Mouse (Mus musculus) common myeloid progenitor, adult 5-6 weeks (primary cell): ENCODE data around the gene Palm. TPM values are rescaled to one million over a fixed set of nuclear protein-coding genes. Genes with fewer than 3 reads are reported as not detected.

Source experiments
- ATAC-seq: replicated peaks from 2 replicates; pipeline ENCODE4 v1.8.0; 2016; ENCODE audit warnings: low read depth, mild to moderate bottlenecking, moderate TSS enrichment, inconsistent platforms; ENCODE audit not compliant: poor library complexity, severe bottlenecking
- total RNA-seq: library from RNA; stranded (forward); fragments of 200-1000, 187-1606 nt; gene quantifications from 2 replicates; pipeline ENCODE4 v1.2.3, GENCODE M21; 2017

Gene Palm
- total RNA-seq, 1 experiment from 2014 or later, result 21.8 TPM

DNA sequence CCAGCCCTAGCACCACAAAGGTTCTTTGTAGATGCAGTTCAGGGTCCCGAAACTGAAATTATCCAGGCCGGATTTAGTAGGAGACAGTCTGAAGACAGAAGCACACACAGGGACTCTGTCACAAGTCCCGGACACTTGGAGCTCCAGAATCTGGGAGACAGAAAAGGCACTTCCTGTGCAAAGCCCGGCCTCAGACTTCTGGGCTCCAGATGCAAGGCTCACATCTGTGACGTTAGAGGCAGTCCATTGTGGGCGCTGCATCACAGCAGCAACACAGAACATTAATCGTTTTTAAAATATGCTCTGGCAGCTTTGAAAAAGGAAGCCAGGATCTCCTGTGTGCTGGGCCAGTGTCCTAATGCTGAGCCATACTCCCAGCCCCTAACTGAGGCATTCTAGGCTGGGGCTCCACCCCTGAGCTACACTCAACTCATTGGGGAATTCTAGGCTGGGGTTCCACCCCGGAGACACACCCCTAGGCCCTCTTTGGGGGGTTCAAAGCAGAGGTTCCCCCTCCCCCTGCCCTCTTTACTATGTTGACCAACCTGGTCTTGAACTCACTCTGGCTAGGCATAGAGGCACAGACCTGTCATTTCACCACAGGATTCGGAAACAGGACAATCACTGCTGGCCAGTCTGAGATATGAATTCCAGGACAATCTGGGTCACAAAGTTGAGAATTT is 58.9 kb downstream of the Palm start:
- no peak for ATAC-seq

DNA sequence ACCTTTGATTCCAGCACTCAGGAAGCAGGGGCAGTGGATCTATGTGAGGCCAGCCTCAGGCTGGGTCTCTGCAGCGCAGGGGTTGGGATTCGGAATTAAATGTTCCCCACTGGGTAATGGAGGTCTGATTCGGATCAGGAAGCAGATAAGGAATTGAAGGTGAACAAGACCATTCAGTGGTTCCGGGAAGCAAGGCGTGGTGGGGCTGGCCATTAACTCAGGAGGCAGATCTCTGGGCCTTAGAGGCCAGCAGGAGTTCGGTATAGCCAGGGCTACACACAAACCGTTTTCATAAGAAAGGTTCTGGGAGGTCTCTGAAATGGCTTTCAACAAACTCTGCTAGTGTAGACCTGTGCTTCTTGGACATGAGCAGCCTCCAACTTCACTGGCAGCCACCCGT is 59.5 kb downstream of the Palm start:
- ATAC-seq, result no peak

DNA sequence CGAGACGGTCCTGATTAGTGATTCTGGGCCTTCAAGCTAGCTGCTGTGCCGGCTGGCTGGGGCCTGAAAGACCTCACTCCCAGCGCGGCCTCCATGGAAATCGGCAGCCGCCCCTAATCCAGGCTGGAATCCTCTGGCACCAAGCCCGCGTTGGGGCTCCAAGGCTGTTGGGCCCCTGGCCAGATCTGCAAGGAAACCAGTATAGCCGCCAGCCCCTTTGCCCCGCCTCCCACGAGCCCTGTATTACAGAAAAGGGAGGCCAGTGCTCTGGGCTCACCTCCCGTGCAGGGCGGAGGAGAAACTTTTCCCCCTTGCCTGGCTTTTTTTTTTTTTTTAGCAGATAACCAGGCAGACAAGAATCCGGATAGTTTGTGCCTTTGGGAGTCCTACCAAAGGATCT is 60.0 kb downstream of the Palm start:
- 0 out of 2 replicates have a peak, but pooled peaks have one; percentile 6 for ATAC-seq

DNA sequence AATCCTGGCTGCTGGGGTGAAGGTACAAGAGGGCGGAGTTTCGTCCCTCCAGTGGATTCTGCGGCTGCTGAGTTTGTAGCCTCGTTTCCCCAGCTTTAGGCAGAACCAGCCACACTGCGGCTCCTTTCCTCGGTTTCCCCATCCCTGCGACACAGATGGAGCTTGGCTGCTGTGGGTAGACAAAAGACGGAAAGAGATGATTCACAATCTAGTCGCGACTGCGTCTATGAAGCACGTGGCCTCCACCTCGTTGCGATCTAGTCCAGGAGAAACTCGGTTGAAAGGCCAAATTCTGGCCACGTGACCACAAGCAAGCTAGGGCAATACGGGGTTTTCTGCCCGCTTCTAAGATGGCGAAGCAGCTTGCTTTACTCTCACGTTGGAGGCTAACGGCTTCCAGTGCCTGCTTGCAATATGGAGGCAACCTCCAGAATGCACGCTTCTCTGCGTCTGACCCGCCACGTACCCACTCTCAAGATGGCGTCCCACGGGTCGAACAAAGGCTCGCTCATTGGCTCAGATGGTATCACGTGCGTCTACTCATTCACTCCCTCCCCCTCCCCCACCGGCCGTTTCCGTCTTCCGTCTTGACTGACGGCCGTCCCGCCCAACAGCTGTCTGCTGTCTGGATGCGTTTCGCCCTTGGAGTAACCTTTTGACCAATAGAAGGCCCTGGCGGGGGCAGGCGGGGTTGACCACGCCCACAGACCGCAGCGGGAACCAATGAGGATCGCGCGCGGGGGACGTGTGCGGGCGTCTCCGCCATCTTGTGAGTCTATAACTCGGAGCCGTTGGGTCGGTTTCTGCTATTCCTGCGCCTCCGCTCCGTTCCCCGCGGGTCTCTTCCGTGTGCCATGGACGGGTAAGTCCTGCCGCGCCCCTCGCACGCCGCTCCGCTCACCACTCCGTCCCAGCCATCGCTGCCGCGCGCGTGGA is 60.8 kb downstream of the Palm start, which contains the start of gene Ptbp1:
Gene Ptbp1, plus strand, starts transcription at position 568 of the 936 bp plus-strand sequence.
- peak; percentile 78 for ATAC-seq

DNA sequence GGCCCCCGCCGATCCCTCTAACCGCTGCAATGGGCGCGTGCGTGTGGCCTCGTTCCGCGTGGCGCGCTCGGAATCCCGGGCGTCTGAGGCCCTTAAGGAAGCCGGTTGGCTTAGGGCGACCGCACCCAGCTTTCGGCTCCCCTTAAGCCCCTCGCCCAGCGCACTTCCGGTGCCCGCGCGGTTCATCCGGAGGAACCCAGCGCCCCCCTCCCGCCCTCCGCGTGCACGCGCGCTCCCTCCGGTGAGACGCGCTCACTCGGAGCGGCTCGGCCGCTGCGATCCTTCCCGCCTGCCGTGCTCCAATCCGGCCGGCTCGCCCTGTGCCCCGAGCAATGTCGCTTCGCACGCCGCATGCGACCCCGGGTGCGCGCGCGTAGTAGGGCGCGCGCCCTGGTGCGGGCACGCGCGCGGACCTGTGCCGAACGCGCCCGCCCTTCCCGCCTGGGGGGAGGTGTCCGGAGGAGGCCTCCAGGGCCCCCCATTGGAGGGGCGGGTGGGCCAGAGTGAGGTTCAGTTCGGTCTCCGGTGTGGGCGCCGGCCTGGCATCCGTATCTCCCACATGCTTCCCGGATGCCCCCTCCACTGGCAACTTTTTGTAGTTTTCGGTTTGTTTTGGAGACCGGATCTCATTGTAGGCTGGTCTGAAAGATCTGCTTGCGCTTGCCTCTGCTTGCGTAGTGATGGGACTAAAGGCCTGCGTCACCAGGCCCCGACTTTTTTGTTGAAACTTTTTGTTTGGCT is 61.6 kb downstream of the Palm start:
- no peak for ATAC-seq

DNA sequence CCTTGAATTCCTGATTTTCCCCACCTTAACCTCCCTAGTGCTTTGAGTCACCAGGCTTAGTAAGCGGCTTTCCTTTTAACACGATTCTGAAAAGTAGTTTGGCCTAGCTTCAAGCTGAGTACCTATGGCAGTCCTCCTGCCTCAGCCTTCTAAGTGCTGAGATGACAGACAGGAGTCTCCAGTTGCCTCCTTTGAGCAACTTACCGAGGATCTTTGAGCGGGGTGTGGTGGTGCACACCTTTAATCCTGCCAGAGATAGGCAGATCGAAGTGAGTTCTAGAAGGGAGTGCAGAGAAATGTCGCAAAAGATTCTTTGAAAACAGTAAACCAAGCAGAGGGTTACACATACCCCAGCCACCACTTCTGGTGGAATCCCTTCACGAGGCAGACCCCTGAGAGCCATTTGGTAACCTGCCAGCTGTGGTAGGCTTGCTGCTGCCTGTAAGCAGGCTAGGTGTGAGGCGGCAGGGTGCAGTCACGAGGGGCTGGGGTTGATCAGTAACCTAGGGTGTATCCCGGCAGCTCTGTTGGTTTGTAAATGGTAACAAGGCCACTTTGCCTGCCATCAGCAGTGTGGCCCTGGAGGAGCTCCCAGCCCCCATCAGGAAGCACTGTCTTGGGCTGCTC is 62.3 kb downstream of the Palm start:
- ATAC-seq, result no peak

DNA sequence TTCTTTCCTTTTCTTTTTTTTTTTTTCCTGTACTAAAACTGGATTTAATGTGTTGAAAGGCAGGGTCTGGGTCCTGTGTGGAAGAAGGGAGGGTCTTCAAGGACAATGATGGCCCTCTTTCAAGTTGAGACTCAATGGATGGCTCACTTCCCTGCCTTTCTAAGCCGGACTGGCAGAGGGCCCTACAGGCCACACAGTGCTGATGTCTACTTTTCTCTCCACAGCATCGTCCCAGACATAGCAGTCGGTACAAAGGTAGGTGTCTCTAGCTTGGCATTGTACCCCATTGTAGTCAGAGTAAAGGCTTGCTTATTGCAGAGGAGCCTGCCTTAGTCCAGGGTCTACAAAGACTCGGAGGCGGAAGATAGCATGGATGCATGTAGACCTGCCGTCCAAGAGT is 62.9 kb downstream of the Palm start:
- ATAC-seq, result no peak

DNA sequence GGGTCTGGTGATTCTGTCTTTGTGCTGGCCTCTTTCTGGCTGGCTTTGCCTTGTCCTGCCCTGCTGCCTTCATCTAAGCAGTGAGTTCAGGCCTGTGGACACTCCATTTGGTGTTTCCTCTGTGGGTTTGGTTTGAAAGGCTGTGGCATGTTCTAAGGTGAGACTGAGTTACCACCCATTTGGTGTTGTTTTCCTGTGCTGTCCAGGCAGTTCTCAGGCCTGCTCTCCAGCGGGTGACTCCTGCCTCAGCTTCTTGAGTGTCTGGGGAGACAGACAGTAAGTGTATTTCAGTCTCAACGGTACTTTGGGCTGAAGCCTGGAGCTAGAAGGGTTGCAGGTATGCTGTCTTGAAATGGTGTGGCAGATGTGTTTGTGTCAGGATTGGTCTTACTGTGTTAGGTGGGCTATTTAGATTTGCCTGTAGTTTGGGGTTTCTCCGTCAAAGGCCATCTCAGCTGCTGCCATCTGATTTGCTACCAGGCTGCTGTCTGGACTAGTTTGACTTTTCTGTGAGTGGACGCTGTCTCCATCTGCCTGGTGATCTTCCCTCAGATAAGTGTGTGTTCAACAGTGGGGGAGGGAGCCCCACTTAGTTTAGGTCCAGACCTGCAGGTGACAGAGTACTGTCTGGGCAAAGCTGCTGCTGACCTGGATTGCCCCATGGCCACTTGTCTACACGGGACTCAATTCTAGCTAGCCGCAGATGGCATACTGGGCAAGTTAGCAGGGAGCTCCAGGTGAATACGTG is 63.5 kb downstream of the Palm start:
- no peak for ATAC-seq

DNA sequence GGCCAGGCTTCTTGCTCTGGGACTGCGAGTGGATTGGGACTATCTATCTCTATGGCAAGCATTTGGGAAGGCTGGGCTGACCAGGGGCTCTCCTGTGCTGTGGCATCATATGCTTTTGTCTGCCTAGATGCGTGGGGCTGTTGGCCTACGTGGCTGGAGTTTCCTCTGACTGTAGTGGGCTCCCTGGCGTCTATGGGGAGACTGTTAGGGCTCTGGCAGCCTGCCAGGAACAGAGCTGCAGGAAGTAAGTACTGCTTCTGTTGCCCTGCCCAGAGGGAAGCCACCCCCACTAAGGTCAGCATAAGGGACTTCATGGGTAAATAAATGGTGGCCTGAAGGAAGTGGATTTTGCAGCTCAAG is 64.1 kb downstream of the Palm start:
- ATAC-seq, result 0 out of 2 replicates have a peak, but pooled peaks have one; percentile 12

DNA sequence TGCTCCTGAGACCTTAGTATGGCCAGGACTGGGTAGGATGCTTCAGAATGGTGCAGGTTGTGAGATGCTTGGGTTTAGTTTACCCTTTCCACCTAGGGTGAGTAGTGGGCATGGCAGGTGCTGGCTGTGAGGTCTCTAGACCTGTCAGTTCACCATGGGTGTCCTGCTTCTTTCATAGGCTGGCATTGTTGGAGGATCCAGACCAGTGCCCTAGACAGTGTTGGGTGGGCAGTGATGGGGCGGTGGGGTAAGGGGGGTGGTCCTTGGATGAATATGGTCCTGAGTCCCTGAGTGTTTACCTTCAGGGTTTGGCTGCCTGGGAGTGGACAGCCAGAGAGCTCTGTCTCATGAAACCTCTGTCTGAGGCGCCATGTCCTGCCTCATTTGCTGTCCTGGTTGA is 64.5 kb downstream of the Palm start:
- ATAC-seq, result no peak

DNA sequence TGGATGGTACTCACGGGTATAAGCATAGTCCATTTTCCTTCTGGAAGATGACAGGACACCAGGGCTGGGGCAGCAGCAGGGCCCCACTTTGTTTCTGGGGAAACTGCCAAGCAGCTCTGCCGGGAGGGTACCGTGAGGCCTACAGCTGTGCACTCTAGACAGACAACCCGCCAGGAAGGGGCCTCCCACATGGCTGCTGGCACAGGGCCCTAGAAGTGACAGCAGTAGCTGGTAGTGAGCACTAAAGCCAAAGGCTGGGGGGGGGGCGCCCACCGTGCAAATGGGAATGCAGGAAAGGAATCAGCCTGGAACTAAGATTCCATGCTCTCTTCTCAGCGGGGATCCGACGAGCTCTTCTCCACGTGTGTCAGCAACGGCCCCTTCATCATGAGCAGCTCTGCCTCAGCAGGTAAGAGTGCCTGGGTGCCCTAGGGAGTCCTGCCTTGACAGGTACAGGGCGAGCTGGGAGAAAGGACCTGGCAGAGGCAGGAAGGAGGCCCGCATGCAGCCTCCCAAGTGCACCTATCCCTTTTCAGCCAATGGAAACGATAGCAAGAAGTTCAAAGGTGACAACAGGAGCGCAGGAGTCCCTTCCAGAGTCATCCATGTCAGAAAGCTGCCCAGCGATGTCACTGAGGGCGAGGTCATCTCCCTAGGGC is 65.2 kb downstream of the Palm start:
- no peak for ATAC-seq

DNA sequence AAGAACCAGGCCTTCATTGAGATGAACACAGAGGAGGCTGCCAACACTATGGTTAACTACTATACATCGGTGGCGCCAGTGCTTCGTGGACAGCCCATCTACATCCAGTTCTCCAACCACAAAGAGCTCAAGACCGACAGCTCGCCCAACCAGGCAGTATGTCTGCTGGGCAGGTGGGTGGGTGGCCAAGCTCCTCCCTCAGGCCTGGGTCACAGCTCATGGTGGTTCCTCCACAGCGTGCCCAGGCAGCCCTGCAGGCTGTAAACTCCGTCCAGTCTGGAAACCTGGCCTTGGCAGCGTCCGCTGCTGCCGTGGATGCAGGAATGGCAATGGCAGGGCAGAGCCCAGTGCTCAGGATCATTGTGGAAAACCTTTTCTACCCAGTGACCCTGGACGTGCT is 65.7 kb downstream of the Palm start:
- no peak for ATAC-seq

DNA sequence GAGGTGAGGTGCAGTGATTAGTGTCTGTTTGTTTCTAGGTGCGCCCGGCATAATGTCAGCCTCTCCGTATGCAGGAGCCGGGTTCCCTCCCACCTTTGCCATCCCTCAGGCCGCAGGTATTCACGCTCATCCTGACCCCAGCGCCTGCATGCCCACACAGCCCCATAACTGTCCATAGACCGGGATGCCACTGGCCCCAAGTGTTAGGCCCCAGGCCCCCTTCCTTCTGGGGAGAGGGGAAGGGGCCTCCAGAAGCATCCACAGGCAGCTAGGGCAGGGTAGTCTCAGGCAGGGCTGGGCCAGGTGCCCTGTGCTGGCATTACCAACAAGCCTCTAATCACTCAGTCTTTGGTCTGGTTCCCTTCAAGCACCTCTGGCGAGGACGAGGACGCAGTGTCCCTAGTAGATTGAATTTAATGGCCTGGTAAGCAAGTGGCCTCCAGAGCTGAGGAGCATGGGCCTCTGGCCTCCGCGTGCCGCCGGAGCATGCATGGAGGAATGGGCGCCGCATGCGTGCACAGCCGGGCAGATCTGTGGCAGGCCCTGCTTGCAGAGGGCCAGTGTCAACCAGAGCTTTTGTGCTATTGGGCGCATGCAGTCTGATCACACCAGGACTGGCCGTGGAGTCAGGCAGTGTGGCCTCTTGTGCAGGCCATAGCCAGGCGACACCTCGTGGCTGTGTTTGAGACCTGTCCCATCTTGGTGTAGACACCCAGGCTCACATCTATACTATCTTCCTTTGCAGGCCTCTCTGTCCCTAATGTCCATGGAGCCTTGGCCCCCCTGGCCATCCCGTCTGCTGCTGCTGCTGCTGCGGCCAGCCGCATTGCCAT is 66.9 kb downstream of the Palm start:
- ATAC-seq, result no peak

DNA sequence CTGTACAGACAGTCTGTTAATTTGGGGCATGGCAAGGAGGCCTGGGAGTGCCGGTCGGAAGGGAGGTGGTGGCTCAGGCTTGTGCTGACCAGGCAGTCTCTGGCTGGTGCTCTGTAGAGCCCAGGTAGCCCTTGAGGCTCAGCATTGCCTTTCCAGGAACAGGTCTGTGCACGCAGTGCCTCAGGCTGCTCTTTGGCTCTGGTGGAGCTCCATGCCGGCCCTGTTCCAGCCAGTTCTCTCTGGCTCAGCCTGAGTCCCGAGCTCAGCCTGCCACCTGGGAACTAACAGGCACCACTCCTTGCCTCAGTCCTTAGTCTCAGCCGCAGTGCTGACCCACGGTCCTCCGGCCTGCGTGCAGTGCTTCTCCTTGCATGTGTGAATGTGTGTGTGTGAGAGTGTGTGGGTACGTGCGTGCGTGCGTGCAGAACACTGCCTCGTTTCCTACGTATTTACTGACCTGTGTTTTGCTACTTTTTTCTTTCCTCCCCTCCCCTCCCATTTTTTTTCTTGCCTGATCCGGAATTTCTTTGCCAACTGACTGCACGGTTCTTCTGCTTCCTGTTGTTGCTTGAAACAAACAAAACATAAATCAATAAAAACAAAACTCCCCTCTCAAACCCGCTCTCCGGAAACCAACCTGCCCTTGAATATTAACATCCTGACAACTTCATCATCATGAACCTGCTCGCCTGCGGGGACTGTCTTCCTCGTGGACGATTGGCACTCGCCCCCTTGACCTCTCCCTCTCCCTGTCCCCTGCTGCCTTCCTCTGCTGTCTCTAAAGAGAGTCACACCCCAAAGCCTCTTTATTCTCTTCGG is 68.1 kb downstream of the Palm start:
- no peak for ATAC-seq

DNA sequence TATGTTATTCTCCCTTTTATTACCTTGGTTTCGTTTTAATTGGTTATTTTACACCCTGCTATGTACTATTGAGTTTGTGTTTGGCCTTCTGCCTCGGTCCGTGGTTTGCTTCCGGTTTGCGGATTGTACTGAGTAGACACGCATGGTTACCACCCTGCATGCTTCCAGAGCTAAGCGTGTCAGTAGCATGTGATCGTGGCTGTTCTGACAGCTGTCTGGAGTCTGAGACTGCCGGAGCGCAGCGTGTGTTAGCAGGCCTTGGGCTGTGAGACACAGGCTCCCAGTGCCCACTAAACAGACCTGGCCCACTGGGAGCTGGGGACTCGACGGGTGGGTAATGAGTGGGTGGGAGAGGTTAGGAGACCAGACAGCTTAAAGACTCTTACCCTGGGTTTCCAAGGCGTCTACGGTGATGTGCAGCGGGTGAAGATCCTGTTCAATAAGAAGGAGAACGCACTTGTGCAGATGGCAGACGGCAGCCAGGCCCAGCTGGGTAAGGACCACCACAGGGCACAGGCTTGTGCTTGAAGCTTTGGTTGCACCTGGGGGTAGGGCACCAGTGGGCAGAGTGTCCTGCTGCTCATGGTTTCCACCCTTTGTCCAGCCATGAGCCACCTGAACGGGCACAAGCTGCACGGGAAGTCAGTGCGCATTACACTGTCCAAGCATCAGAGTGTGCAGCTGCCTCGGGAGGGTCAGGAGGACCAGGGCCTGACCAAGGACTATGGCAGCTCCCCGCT is 68.8 kb downstream of the Palm start:
- ATAC-seq, result no peak

DNA sequence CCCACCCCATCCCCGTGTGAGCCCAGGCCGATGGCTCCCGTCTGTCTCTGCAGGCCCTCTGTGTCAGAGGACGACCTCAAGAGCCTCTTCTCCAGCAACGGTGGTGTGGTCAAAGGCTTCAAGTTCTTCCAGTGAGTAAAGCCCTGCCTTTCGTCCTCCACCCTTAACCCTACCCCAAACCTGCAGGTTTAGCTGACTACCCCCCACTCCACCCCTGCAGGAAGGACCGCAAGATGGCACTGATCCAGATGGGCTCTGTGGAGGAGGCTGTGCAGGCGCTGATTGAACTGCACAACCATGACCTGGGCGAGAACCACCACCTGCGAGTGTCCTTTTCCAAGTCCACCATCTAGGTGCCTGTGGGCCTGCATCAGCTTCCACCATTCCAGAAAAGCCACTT is 69.6 kb downstream of the Palm start:
- ATAC-seq, result no peak
